Mouse (Mus musculus): ENCODE data around the gene Cpa3. TPM values are rescaled to one million over a fixed set of nuclear protein-coding genes. Genes with fewer than 3 reads are reported as not detected.

Gene Cpa3
- 0.09 TPM in 1 of 2 replicates, not detected in the other for polyA plus RNA-seq (2021; fragmentation: Nextera tagmentation)
- long read RNA-seq, experiment 1: 0 reads
- long read RNA-seq, experiment 2: 0 reads

GRCm38 (mm10) chr3:20242050-20242449 lies at the start of gene Cpa3:
Cpa3 (minus strand) TSS chr3:20242181.

GRCm38 (mm10) chr3:20275633-20276032 lies 33.7 kb upstream of the Cpa3 start, which contains the start of gene Cpb1:
Cpb1 (minus strand) TSS chr3:20275733.

Small RNA genes lying within 50 kb of the gene (microRNA-seq; reads per million reads assigned to microRNA genes)
- not detected for gene Mir7007

Other genes with a start within 250 kb of the Cpa3 start
- 6.5 and 7.6 TPM in 2 replicates for gene Hps3, start 206.9 kb downstream of the Cpa3 start, polyA plus RNA-seq (2021; fragmentation: Nextera tagmentation)
- gene Hltf, start 184.4 kb downstream of the Cpa3 start, polyA plus RNA-seq (2021; fragmentation: Nextera tagmentation): 10.4 and 12.9 TPM in 2 replicates
- gene Gyg, start 86.9 kb downstream of the Cpa3 start, polyA plus RNA-seq (2021; fragmentation: Nextera tagmentation): 70.8 and 82.2 TPM in 2 replicates
- 0.05 and 0.08 TPM in 2 replicates for gene Cpb1, start 33.6 kb upstream of the Cpa3 start, polyA plus RNA-seq (2021; fragmentation: Nextera tagmentation)
- 0.06 TPM in 1 of 2 replicates, not detected in the other for gene Agtr1b, start 125.0 kb upstream of the Cpa3 start, polyA plus RNA-seq (2021; fragmentation: Nextera tagmentation)

Measured in layer of hippocampus, adult 6 months (tissue).